Mouse (Mus musculus): ENCODE results near the gene Vipr1. TPM values are rescaled to one million over a fixed set of nuclear protein-coding genes. Genes with fewer than 3 reads are reported as not detected.
A peak's percentile ranks its signal among the peaks of the same experiment; 100 is the strongest.

Vipr1 gene
- polyA plus RNA-seq, 1 experiment: 2.2 TPM

DNA sequence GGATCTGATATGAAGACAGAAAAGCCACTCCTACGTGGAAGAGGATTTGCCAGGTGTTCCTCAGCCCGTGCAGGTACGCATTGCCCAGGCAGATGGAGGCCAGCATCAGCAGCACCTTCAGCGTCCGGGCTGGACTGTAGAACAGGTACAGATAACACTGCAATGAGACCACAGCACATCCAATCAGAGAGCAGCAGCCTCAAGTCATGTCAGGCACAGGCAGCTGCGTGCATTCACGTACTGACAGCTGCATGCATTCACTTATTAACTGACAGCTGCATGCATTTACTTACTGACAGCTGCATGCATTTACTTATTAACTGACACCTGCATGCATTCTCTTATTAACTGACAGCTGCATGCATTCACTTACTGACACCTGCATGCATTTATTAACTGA is 42.2 kb downstream of the Vipr1 start:
- 81% methylated on average over 7 of the region's 7 CpGs for WGBS
- DNase-seq: no peak
- H3K4me1 ChIP-seq (ENCODE audit: control insufficient read depth, insufficient read depth, low read length): no peaks in the 10 kb centered on the region; the same call in 1 of the 2 replicates
- TF ChIP-seq CTCF (IDR thresholded peaks at IDR 0.05; ENCODE audit: insufficient read depth, low read length) (no peak), POLR2A (IDR thresholded peaks at IDR 0.05; ENCODE audit: borderline replicate concordance, extremely low read depth, low read depth, low read length) (no peak)
- no peak overlapping the region for H3K4me3 ChIP-seq (replicated peaks; ENCODE audit: extremely low read depth, low read depth, low read length)

DNA sequence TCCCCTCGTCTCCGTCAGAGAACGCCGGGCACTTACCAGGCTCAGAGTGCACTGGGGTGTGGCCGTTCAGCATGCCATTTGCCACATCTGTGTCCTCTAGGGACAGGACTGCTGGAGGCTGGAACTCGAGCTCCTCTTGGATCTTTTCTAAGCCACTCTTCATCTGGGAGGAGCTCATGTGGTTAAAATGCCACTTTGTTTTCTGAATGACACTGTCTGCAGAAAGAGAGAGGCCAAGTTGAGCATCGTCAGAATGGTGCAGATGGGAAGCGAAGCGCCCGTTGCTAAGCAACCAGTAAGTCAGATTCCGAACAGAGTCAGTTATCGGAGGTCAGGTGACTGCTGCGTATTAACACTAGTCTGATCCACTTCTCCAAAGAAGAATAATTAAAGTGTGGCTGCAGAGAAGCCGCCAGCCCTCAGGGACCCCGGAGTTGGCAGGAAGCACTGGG is 47.7 kb downstream of the Vipr1 start:
- no peak overlapping the region for H3K4me3 ChIP-seq (replicated peaks; ENCODE audit: extremely low read depth, low read depth, low read length)
- WGBS: 78% methylated on average over 15 of the region's 15 CpGs
- TF ChIP-seq POLR2A (IDR thresholded peaks at IDR 0.05; ENCODE audit: borderline replicate concordance, extremely low read depth, low read depth, low read length) (no peak), CTCF (IDR thresholded peaks at IDR 0.05; ENCODE audit: insufficient read depth, low read length) (no peak)
- no peak for DNase-seq
- no peaks in the 10 kb centered on the region for H3K4me1 ChIP-seq (ENCODE audit: control insufficient read depth, insufficient read depth, low read length)

DNA sequence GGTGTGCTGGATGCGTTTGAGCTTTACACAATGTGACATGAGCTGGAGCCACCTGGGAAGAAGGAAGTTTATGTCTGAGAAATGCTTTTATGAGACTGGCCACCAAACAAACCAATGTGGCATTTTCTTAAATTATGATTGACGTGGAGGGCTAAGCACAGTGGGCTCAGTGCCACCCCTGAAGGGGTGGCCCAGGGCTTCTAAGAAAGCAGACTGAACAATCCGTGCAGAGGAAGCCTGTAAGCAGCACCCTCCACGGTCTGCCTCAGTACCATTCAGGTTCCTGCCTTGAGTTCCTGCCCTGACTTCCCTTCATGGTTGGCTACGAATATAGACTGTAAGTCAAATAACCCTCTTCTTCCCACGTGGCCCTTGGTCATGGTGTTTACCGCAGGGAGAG is 48.2 kb downstream of the Vipr1 start:
- TF ChIP-seq POLR2A (IDR thresholded peaks at IDR 0.05; ENCODE audit: borderline replicate concordance, extremely low read depth, low read depth, low read length): no peak
- TF ChIP-seq CTCF (IDR thresholded peaks at IDR 0.05; ENCODE audit: insufficient read depth, low read length): no peak
- DNase-seq: no peak
- Histone ChIP-seq H3K4me1 (ENCODE audit: control insufficient read depth, insufficient read depth, low read length) (no peaks in the 10 kb centered on the region), H3K4me3 (replicated peaks; ENCODE audit: extremely low read depth, low read depth, low read length) (no peak overlapping the region)
- 89% methylated on average over 7 of the region's 7 CpGs for WGBS

DNA sequence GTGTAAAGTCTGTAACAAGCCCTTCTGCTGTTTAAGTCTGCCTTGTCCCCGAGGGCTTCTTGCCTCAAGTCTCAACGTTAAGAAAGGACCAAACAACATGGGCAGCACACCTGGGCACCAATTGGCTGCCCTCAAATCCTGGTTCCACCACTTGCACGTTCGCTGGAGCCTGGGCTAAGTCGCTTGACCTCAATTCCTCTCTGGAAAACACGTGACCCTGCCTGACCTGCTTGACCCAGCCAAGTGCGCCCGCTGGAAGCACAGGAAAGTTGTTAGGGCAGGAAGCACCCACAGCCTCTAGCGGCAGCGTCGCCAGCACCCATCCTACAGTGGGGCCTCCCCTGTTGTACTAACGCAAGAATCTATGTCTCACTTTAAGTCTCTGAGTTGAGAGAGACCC is 52.2 kb downstream of the Vipr1 start:
- Histone ChIP-seq H3K4me3 (replicated peaks; ENCODE audit: extremely low read depth, low read depth, low read length) (no peak overlapping the region), H3K4me1 (ENCODE audit: control insufficient read depth, insufficient read depth, low read length) (no peaks in the 10 kb centered on the region)
- no peak for TF ChIP-seq CTCF (IDR thresholded peaks at IDR 0.05; ENCODE audit: insufficient read depth, low read length)
- no peak for TF ChIP-seq POLR2A (IDR thresholded peaks at IDR 0.05; ENCODE audit: borderline replicate concordance, extremely low read depth, low read depth, low read length)
- 75% methylated on average over 12 of the region's 12 CpGs for WGBS
- no peak for DNase-seq

DNA sequence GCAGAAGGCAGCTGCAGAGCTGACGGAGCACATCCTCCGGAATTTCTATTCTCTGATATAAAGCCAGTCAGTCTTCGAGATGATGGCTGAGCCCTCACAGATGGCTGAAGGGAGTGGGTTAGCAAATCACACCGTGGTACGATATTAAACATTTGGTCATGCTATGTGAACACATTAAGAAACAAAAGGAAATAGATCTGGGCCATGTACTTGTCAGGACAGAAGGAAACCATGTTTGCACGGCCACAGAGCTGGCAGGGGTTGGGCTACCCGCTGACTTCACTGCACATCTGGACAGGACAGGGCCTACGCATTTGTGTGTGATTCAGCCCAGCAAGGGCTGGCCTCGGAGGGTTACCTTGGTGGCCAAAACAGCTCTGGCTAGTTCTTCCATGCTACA is 54.1 kb downstream of the Vipr1 start:
- H3K4me1 ChIP-seq (ENCODE audit: control insufficient read depth, insufficient read depth, low read length): no peaks in the 10 kb centered on the region
- no peak overlapping the region for H3K4me3 ChIP-seq (replicated peaks; ENCODE audit: extremely low read depth, low read depth, low read length)
- no peak for TF ChIP-seq POLR2A (IDR thresholded peaks at IDR 0.05; ENCODE audit: borderline replicate concordance, extremely low read depth, low read depth, low read length)
- no peak for TF ChIP-seq CTCF (IDR thresholded peaks at IDR 0.05; ENCODE audit: insufficient read depth, low read length)
- no peak for DNase-seq
- 83% methylated on average over 9 of the region's 9 CpGs for WGBS

DNA sequence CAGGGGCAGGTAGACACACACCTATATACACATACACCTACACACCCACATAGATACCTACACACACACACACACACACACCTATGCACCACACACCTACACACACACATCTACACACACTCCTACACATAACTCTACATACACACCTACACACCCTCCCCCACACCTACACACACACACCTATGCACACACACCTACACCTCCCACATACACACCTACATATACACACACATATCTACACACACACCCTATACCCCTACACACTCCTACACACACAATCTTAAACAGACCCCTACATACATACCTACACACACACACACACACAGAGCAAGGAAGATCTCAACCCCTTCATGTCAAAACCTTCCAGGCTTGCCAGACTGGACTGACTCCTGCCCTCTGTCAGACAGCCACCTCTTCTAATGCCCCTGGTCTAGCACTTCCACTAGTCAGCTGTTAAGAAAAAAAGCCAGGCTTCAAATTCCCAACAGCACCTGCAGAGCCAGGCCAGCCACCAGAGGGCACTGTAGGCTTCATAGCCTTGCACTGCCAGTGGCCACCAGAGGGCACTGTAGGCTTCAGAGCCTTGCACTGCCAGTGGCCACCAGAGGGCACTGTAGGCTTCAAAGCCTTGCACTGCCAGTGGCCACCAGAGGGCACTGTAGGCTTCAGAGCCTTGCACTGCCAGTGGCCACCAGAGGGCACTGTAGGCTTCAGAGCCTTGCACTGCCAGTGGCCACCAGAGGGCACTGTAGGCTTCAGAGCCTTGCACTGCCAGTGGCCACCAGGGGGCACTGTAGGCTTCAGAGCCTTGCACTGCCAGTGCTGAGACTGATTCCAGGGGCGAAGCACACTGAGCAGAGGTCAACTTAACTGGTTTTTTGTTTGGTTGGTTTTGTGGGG is 54.9 kb downstream of the Vipr1 start:
- 90% methylated on average over 1 of the region's 1 CpGs for WGBS

DNA sequence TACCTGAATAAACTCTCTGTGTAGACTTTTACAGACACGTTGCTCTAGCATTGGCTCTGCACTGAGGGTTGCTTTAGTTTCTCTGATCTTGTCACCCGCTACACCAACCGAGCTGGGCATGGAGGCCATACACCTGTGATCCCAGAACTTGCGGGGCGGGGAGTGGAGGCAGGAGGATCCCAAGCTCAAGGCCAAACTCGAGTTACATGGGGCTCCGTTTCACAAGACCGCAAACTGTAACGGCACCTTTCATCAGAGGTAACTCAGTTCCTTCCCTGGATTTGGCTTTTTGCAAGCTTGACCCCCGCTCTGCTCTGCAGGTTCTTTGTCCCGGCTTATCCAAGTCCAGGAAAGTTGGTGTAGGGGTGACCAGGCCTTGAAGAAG is 61.7 kb downstream of the Vipr1 start:
- Histone ChIP-seq H3K4me1 (ENCODE audit: control insufficient read depth, insufficient read depth, low read length) (peaks cover 8% of the 10 kb centered on the region), H3K4me3 (replicated peaks; ENCODE audit: extremely low read depth, low read depth, low read length) (peak overlapping the region; percentile 76)
- TF ChIP-seq CTCF (IDR thresholded peaks at IDR 0.05; ENCODE audit: insufficient read depth, low read length) (no peak), POLR2A (IDR thresholded peaks at IDR 0.05; ENCODE audit: borderline replicate concordance, extremely low read depth, low read depth, low read length) (no peak)
- DNase-seq: no peak
- WGBS: 33% methylated on average over 11 of the region's 11 CpGs

More for the DNA sequence above, 54.9 kb downstream of the Vipr1 start:
- TF ChIP-seq CTCF (IDR thresholded peaks at IDR 0.05; ENCODE audit: insufficient read depth, low read length) (peak; percentile 59), POLR2A (IDR thresholded peaks at IDR 0.05; ENCODE audit: borderline replicate concordance, extremely low read depth, low read depth, low read length) (no peak)
- DNase-seq: peak; percentile 74
- Histone ChIP-seq H3K4me3 (replicated peaks; ENCODE audit: extremely low read depth, low read depth, low read length) (no peak overlapping the region), H3K4me1 (ENCODE audit: control insufficient read depth, insufficient read depth, low read length) (no peaks in the 10 kb centered on the region)

DNA sequence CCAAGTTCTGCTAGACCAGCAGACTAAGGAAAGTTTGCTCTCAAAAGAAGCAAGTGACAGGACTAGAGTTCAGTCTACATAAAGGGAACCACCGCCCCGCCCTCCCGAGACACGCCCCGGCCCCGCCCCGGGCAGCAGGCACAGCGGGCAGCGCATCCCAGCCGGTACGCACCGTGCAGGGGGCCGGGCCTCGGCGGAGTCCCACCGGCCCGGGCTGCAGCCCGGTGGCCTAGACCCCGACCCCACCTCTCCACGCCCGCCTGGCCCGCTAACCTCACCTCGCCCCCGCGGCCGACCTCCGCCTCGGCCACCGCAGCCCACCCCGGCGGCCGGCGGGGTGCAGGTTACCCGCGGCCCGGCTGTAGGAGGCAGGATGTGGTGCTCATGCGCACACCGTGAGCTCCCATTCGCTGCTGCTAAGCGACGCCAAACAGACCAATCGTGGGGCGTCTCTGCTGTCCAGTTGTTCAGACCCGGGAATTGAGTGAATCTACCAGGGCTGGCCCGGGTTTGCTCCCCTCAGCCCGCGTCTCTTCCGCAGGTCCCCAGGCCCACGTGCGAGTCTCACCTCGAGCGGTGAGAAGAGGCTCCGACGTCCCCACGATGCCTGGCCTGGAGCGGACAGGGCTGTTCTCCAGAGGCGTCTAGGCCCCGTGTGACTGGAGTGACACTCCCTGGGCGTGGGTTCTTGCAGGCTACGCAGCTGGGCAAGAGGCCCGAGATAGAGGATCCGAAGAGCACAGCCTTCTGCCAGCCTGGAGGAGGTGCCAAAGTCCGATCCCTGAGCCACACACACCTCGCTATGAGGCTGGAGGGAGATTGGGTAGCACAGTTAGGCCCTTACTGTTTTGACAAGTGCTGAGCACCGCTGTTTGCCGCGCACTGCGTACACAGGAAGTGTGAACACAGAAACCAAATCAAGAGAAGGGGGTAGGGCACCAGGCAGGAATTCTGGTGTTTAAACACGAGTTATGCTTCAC is 62.4 kb downstream of the Vipr1 start, which contains the start of gene Sec22c:
Gene Sec22c (minus strand): TSS at position 845 of the 980 bp plus-strand sequence.
- 2% methylated on average over 69 of the region's 69 CpGs for WGBS
- H3K4me3 ChIP-seq (replicated peaks; ENCODE audit: extremely low read depth, low read depth, low read length): peak within 1 kb of the TSS; percentile 76
- TF ChIP-seq POLR2A (IDR thresholded peaks at IDR 0.05; ENCODE audit: borderline replicate concordance, extremely low read depth, low read depth, low read length) (0 out of 2 replicates have a peak, but pooled peaks have one; percentile 13), CTCF (IDR thresholded peaks at IDR 0.05; ENCODE audit: insufficient read depth, low read length) (no peak)
- peaks cover 8% of the 10 kb centered on the region for H3K4me1 ChIP-seq (ENCODE audit: control insufficient read depth, insufficient read depth, low read length)
- DNase-seq: peak; percentile 91

DNA sequence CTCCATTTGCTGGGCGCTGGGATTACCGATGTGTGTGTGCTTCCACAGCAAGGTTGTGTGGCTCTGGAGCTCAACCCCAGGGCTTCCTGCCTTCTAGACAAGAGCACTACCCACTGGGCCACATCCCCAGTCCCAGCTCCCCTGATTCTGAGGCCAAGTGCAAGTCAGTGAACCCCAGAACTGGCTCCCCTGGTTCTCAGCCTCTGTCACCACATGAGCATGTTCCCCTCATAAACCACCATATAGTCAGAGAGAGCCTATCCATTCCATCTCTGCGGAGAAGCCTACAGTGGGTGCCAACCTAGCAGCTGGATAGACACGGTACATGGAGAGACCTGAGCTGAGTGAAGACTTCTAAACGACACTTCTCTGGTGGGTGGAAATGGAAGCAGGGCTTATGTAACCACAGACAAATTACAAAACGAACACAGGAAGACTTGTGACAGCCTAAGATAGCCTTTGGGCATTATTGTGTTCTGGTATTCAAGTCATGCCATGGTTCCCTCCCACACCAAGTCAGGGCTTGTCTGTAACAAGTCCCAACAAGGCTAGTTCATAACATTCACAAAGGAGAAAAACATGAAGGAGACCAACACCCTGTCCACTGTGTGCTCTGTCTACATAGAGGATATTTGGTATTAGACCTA is 63.6 kb downstream of the Vipr1 start:
- WGBS: 72% methylated on average over 6 of the region's 6 CpGs
- H3K4me1 ChIP-seq (ENCODE audit: control insufficient read depth, insufficient read depth, low read length): peaks cover 10% of the 10 kb centered on the region
- no peak overlapping the region for H3K4me3 ChIP-seq (replicated peaks; ENCODE audit: extremely low read depth, low read depth, low read length)
- no peak for TF ChIP-seq CTCF (IDR thresholded peaks at IDR 0.05; ENCODE audit: insufficient read depth, low read length)
- no peak for TF ChIP-seq POLR2A (IDR thresholded peaks at IDR 0.05; ENCODE audit: borderline replicate concordance, extremely low read depth, low read depth, low read length)
- DNase-seq: no peak
